Mouse (Mus musculus): ENCODE results near the gene Cbr1. TPM values are rescaled to one million over a fixed set of nuclear protein-coding genes. Genes with fewer than 3 reads are reported as not detected.
A peak's percentile ranks its signal among the peaks of the same experiment; 100 is the strongest.
"Not testable (repeated sequence)": the region's sequence is repeated elsewhere in the genome, so short reads cannot be mapped to it uniquely, and the experiment has no call there.

Cbr1 gene
- polyA plus RNA-seq, 1 experiment from 2014 or later: 102 TPM

GRCm38 (mm10) chr16:93606146-93606545 is 493 bp downstream of the Cbr1 start:
- WGBS: 91% methylated on average over 7 of the region's 7 CpGs
- DNase-seq (ENCODE audit: low spot score): peak; percentile 12
- Histone ChIP-seq H3K27ac (no peak overlapping the region), H3K4me3 (no peak overlapping the region), H3K36me3 (peaks cover 23% of the 10 kb centered on the region), H3K27me3 (ENCODE audit: low read depth, poor library complexity, severe bottlenecking) (no peaks in the 10 kb centered on the region), H3K9me3 (replicated peaks) (no peaks in the 10 kb centered on the region), H3K4me1 (peaks cover 32% of the 10 kb centered on the region)

GRCm38 (mm10) chr16:93607669-93608101 is 2.0 kb downstream of the Cbr1 start:
- peak overlapping the region; percentile 85 for H3K27ac ChIP-seq

GRCm38 (mm10) chr16:93608731-93609130 is 3.1 kb downstream of the Cbr1 start:
- Histone ChIP-seq H3K4me1 (peaks cover 31% of the 10 kb centered on the region), H3K36me3 (peaks cover 31% of the 10 kb centered on the region), H3K9me3 (replicated peaks) (no peaks in the 10 kb centered on the region), H3K27me3 (ENCODE audit: low read depth, poor library complexity, severe bottlenecking) (no peaks in the 10 kb centered on the region), H3K27ac (no peak overlapping the region), H3K4me3 (peak overlapping the region; percentile 73)
- DNase-seq (ENCODE audit: low spot score): no peak
- 78% methylated on average over 8 of the region's 8 CpGs for WGBS

More at GRCm38 (mm10) chr16:93607669-93608101, 2.0 kb downstream of the Cbr1 start:
- peak overlapping the region; percentile 73 for H3K4me3 ChIP-seq
- H3K9me3 ChIP-seq (replicated peaks): no peaks in the 10 kb centered on the region
- H3K4me1 ChIP-seq: peaks cover 32% of the 10 kb centered on the region
- H3K36me3 ChIP-seq: peaks cover 31% of the 10 kb centered on the region
- under 1% methylated on average over 32 of the region's 32 CpGs for WGBS
- H3K27me3 ChIP-seq (ENCODE audit: low read depth, poor library complexity, severe bottlenecking): no peaks in the 10 kb centered on the region
- DNase-seq (ENCODE audit: low spot score): peak; percentile 91

- Histone ChIP-seq H3K27me3 (ENCODE audit: low read depth, poor library complexity, severe bottlenecking) (no peaks in the 10 kb centered on the region), H3K36me3 (peaks cover 31% of the 10 kb centered on the region), H3K4me1 (peaks cover 20% of the 10 kb centered on the region), H3K4me3 (no peak overlapping the region), H3K27ac (no peak overlapping the region), H3K9me3 (replicated peaks) (no peaks in the 10 kb centered on the region)
- no peak for DNase-seq (ENCODE audit: low spot score)
- WGBS: 93% methylated on average over 4 of the region's 4 CpGs
Measured at GRCm38 (mm10) chr16:93609796-93610195, 4.1 kb downstream of the Cbr1 start.

DNA sequence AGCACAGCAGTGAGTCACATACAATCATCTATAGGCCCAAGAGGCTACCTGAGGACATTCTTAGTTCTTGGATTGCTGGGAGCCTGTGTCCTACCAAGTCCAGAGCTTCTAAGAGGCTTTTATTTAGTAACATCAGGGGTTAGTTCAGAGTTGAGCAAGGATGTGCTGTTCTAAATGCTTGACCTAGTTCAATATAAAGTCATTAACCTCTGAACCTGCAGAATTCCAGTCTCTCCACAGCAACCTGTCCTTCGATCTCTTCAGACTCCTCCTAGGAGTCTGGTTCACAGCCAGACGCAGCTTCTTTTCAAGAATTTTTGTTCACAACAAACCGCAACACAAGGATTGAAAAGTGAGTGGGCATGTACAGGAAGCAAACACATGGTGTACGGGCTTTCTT is 5.3 kb downstream of the Cbr1 start:
- no peak for DNase-seq (ENCODE audit: low spot score)
- no peak overlapping the region for H3K27ac ChIP-seq
- H3K4me1 ChIP-seq: peaks cover 14% of the 10 kb centered on the region
- H3K4me3 ChIP-seq: no peak overlapping the region
- no peaks in the 10 kb centered on the region for H3K9me3 ChIP-seq (replicated peaks)
- peaks cover 31% of the 10 kb centered on the region for H3K36me3 ChIP-seq
- H3K27me3 ChIP-seq (ENCODE audit: low read depth, poor library complexity, severe bottlenecking): no peaks in the 10 kb centered on the region
- 89% methylated on average over 4 of the region's 4 CpGs for WGBS

GRCm38 (mm10) chr16:93615118-93615870 is 9.6 kb downstream of the Cbr1 start:
- Histone ChIP-seq H3K4me3 (no peak overlapping the region), H3K36me3 (peaks cover 19% of the 10 kb centered on the region), H3K4me1 (no peaks in the 10 kb centered on the region), H3K27me3 (ENCODE audit: low read depth, poor library complexity, severe bottlenecking) (no peaks in the 10 kb centered on the region), H3K27ac (no peak overlapping the region), H3K9me3 (replicated peaks) (no peaks in the 10 kb centered on the region)
- peak; percentile 75 for DNase-seq (ENCODE audit: low spot score)
- 43% methylated on average over 5 of the region's 5 CpGs for WGBS

GRCm38 (mm10) chr16:93623759-93624158 is 18.1 kb downstream of the Cbr1 start:
- not testable (repeated sequence) for H3K9me3 ChIP-seq (replicated peaks); H3K4me1 ChIP-seq; H3K27me3 ChIP-seq (ENCODE audit: low read depth, poor library complexity, severe bottlenecking); H3K36me3 ChIP-seq; DNase-seq (ENCODE audit: low spot score); H3K4me3 ChIP-seq; H3K27ac ChIP-seq
- 89% methylated on average over 4 of the region's 4 CpGs for WGBS

GRCm38 (mm10) chr16:93624671-93625070 is 19.0 kb downstream of the Cbr1 start:
- DNase-seq (ENCODE audit: low spot score): no peak
- WGBS: 79% methylated on average over 4 of the region's 4 CpGs

GRCm38 (mm10) chr16:93626745-93627144 is 21.1 kb downstream of the Cbr1 start:
- H3K9me3 ChIP-seq (replicated peaks): no peaks in the 10 kb centered on the region
- H3K27me3 ChIP-seq (ENCODE audit: low read depth, poor library complexity, severe bottlenecking): no peaks in the 10 kb centered on the region
- H3K4me1 ChIP-seq: 0 out of 2 replicates have a peak, but pooled peaks cover 3% of the 10 kb centered on the region
- H3K4me3 ChIP-seq: no peak overlapping the region
- no peak overlapping the region for H3K27ac ChIP-seq
- no peak for DNase-seq (ENCODE audit: low spot score)
- H3K36me3 ChIP-seq: no peaks in the 10 kb centered on the region
- WGBS: 15% methylated on average over 1 of the region's 1 CpGs

More at GRCm38 (mm10) chr16:93624671-93625070, 19.0 kb downstream of the Cbr1 start:
- Histone ChIP-seq H3K27ac (no peak overlapping the region), H3K27me3 (ENCODE audit: low read depth, poor library complexity, severe bottlenecking) (no peaks in the 10 kb centered on the region), H3K4me1 (0 out of 2 replicates have a peak, but pooled peaks cover 3% of the 10 kb centered on the region), H3K9me3 (replicated peaks) (no peaks in the 10 kb centered on the region), H3K4me3 (no peak overlapping the region), H3K36me3 (no peaks in the 10 kb centered on the region)

GRCm38 (mm10) chr16:93627761-93628400 is 22.2 kb downstream of the Cbr1 start, which contains the start of gene Gm5678:
Gene Gm5678 (plus strand): TSS chr16:93628097.
- 0 out of 2 replicates have a peak, but pooled peaks cover 3% of the 10 kb centered on the region for H3K4me1 ChIP-seq
- H3K9me3 ChIP-seq (replicated peaks): no peaks in the 10 kb centered on the region
- DNase-seq (ENCODE audit: low spot score): no peak
- 87% methylated on average over 23 of the region's 23 CpGs for WGBS
- no peak within 1 kb of the TSS for H3K4me3 ChIP-seq
- no peaks in the 10 kb centered on the region for H3K27me3 ChIP-seq (ENCODE audit: low read depth, poor library complexity, severe bottlenecking)
- no peaks in the 10 kb centered on the region for H3K36me3 ChIP-seq
- H3K27ac ChIP-seq: no peak within 1 kb of the TSS

DNA sequence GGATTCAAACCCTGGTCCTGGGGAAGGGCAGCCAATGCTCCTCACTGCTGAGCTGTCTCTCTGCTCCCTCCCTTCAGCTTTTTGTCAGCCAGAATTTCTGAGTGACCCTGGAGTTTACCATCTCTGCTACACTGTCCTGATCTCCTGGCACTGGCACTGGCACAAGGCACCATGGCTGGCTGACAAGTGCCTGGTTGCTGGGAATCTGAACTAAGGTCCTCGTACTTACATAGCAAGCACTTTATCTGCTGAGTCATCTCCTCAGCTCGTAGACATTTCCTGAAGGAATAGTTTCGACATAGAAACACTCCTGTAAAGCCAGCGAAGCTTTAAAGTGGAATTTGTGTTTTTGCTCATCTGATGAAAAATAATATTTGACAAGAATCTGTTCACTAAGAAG is 38.4 kb downstream of the Cbr1 start:
- no peak for DNase-seq (ENCODE audit: low spot score)
- 77% methylated on average over 4 of the region's 4 CpGs for WGBS
- Histone ChIP-seq H3K4me1 (no peaks in the 10 kb centered on the region), H3K4me3 (no peak overlapping the region), H3K27ac (no peak overlapping the region), H3K9me3 (replicated peaks) (no peaks in the 10 kb centered on the region), H3K27me3 (ENCODE audit: low read depth, poor library complexity, severe bottlenecking) (no peaks in the 10 kb centered on the region), H3K36me3 (no peaks in the 10 kb centered on the region)

GRCm38 (mm10) chr16:93648441-93649183 is 43.0 kb downstream of the Cbr1 start:
- DNase-seq (ENCODE audit: low spot score): no peak
- no peak overlapping the region for H3K27ac ChIP-seq
- 90% methylated on average over 5 of the region's 5 CpGs for WGBS
- H3K36me3 ChIP-seq: no peaks in the 10 kb centered on the region
- no peaks in the 10 kb centered on the region for H3K27me3 ChIP-seq (ENCODE audit: low read depth, poor library complexity, severe bottlenecking)
- H3K4me3 ChIP-seq: no peak overlapping the region
- H3K4me1 ChIP-seq: no peaks in the 10 kb centered on the region
- no peaks in the 10 kb centered on the region for H3K9me3 ChIP-seq (replicated peaks)
